Mouse (Mus musculus) cerebellum, adult 8-10 months (tissue): ENCODE results near the gene Slc12a7.
"Not testable (repeated sequence)": the region's sequence is repeated elsewhere in the genome, so short reads cannot be mapped to it uniquely, and the experiment has no call there.

Experiments used
- DNase-seq: peaks from one replicate; pipeline ENCODE4 v3.0.0; 2022

Gene Slc12a7

GRCm38 (mm10) chr13:73720241-73720640, 12.7 kb upstream of the Slc12a7 start:
- DNase-seq: no peak

- no peak for DNase-seq
These were observed 9.7 kb upstream of the Slc12a7 start for GRCm38 (mm10) chr13:73723081-73723668.

- no peak for DNase-seq
These were observed 7.6 kb upstream of the Slc12a7 start for GRCm38 (mm10) chr13:73725315-73725714.

GRCm38 (mm10) chr13:73727621-73728025, 5.3 kb upstream of the Slc12a7 start:
- no peak for DNase-seq

GRCm38 (mm10) chr13:73728633-73729032, 4.3 kb upstream of the Slc12a7 start:
- DNase-seq: no peak

- DNase-seq: no peak
These were observed 2.0 kb upstream of the Slc12a7 start for GRCm38 (mm10) chr13:73730913-73731312.

- DNase-seq: no peak
These were observed 659 bp upstream of the Slc12a7 start for GRCm38 (mm10) chr13:73732235-73732634.

GRCm38 (mm10) chr13:73734379-73734778, 1.5 kb downstream of the Slc12a7 start:
- no peak for DNase-seq

GRCm38 (mm10) chr13:73735270-73735669, 2.4 kb downstream of the Slc12a7 start:
- DNase-seq: no peak

- DNase-seq: no peak
These were observed 3.0 kb downstream of the Slc12a7 start for GRCm38 (mm10) chr13:73735928-73736327.

GRCm38 (mm10) chr13:73736943-73737342, 4.0 kb downstream of the Slc12a7 start:
- DNase-seq: no peak

- DNase-seq: not testable (repeated sequence)
These were observed 7.6 kb downstream of the Slc12a7 start for GRCm38 (mm10) chr13:73740399-73740944.

GRCm38 (mm10) chr13:73742944-73743343, 10.1 kb downstream of the Slc12a7 start:
- DNase-seq: no peak

- DNase-seq: no peak
These were observed 10.8 kb downstream of the Slc12a7 start for GRCm38 (mm10) chr13:73743662-73744061.

GRCm38 (mm10) chr13:73748663-73749440, 16.0 kb downstream of the Slc12a7 start:
- DNase-seq: no peak

GRCm38 (mm10) chr13:73750435-73750834, 17.5 kb downstream of the Slc12a7 start:
- no peak for DNase-seq

GRCm38 (mm10) chr13:73751284-73751683, 18.4 kb downstream of the Slc12a7 start:
- no peak for DNase-seq

GRCm38 (mm10) chr13:73755809-73756208, 22.9 kb downstream of the Slc12a7 start:
- DNase-seq: no peak

- DNase-seq: no peak
These were observed 24.0 kb downstream of the Slc12a7 start for GRCm38 (mm10) chr13:73756916-73757315.

GRCm38 (mm10) chr13:73757362-73757761, 24.5 kb downstream of the Slc12a7 start:
- DNase-seq: no peak

GRCm38 (mm10) chr13:73759596-73759995, 26.7 kb downstream of the Slc12a7 start:
- DNase-seq: no peak

GRCm38 (mm10) chr13:73760126-73760525, 27.2 kb downstream of the Slc12a7 start:
- no peak for DNase-seq

- DNase-seq: no peak
These were observed 30.0 kb downstream of the Slc12a7 start for GRCm38 (mm10) chr13:73762938-73763337.
